Mouse (Mus musculus) thymus, postnatal 25 days (tissue): ENCODE results near the gene Gm9048.
"Not testable (repeated sequence)": the region's sequence is repeated elsewhere in the genome, so short reads cannot be mapped to it uniquely, and the experiment has no call there.

ENCODE experiments used
- DNase-seq: peaks from one replicate; pipeline ENCODE4 v3.0.0; 2022

Gene Gm9048

DNA sequence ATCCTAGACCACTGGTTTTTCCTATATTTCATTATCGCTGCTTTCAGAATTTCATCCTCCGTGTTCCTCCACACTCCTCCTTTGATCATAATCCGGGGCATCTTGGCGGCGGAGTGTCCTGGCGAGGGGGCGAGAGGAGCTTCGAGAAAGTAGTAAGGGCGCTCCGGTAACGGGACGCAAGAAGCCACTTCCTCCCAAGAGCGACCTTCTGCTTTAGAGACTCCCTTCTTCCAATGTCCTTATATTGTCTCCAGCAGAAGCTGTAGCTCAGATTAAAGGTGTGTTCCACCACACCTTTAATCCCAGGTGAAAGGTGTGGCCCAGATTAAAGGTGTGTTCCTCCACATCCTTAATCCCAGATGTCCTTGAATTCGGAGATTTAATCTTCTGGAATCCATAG, at the start of gene Gm9048:
TSS of gene Gm9048 (minus strand) at position 101 of the 400 bp plus-strand sequence.
- DNase-seq: not testable (repeated sequence)

- DNase-seq: peak; percentile 82
Measured at GRCm38 (mm10) chr10:118370443-118370842, 22.0 kb upstream of the Gm9048 start.

DNA sequence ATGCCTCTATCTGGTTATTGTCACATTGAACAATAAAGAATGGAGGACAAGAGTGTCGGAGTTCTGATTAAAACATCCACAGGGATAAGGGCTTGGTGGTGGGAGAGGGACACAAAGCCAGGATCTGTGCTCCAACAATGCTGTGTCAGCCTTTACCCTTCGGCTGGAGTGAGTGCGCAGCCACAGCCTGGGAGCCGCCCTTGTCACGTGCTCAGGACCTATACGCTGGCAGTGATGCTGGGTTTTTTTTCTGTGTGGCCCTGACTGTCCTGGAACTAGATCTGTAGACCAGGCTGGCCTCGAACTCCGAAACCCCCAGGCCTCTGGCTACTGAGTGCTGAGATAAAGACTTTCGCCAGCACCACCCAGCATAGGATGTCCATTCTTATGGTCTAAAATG, 21.0 kb upstream of the Gm9048 start:
- no peak for DNase-seq

- not testable (repeated sequence) for DNase-seq
Measured at GRCm38 (mm10) chr10:118354005-118354404, 5.5 kb upstream of the Gm9048 start, which contains the start of gene Gm9049. Gene Gm9049, minus strand, starts transcription at chr10:118354105.

DNA sequence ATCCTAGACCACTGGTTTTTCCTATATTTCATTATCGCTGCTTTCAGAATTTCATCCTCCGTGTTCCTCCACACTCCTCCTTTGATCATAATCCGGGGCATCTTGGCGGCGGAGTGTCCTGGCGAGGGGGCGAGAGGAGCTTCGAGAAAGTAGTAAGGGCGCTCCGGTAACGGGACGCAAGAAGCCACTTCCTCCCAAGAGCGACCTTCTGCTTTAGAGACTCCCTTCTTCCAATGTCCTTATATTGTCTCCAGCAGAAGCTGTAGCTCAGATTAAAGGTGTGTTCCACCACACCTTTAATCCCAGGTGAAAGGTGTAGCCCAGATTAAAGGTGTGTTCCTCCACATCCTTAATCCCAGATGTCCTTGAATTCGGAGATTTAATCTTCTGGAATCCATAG, 5.3 kb downstream of the Gm9048 start, which contains the start of gene Gm9046:
TSS of gene Gm9046 (minus strand) at position 101 of the 400 bp plus-strand sequence.
- not testable (repeated sequence) for DNase-seq

GRCm38 (mm10) chr10:118337731-118338130, 10.7 kb downstream of the Gm9048 start, which contains the start of gene Gm9045:
Gene Gm9045, minus strand, starts transcription at chr10:118337831.
- DNase-seq: not testable (repeated sequence)

DNA sequence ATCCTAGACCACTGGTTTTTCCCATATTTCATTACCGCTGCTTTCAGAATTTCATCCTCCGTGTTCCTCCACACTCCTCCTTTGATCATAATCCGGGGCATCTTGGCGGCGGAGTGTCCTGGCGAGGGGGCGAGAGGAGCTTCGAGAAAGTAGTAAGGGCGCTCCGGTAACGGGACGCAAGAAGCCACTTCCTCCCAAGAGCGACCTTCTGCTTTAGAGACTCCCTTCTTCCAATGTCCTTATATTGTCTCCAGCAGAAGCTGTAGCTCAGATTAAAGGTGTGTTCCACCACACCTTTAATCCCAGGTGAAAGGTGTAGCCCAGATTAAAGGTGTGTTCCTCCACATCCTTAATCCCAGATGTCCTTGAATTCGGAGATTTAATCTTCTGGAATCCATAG, 16.2 kb downstream of the Gm9048 start, which contains the start of gene Gm9044:
TSS of gene Gm9044 (minus strand) at position 101 of the 400 bp plus-strand sequence.
- not testable (repeated sequence) for DNase-seq

DNA sequence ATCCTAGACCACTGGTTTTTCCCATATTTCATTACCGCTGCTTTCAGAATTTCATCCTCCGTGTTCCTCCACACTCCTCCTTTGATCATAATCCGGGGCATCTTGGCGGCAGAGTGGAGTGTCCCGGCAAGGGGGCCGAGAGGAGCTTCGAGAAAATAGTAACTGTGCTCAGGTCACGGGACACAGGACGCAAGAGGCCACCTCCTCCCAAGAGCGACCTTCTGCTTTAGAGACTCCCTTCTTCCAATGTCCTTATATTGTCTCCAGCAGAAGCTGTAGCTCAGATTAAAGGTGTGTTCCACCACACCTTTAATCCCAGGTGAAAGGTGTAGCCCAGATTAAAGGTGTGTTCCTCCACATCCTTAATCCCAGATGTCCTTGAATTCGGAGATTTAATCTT, 21.6 kb downstream of the Gm9048 start, which contains the start of gene Gm9040:
TSS of gene Gm9040 (minus strand) at position 101 of the 400 bp plus-strand sequence.
- DNase-seq: not testable (repeated sequence)

DNA sequence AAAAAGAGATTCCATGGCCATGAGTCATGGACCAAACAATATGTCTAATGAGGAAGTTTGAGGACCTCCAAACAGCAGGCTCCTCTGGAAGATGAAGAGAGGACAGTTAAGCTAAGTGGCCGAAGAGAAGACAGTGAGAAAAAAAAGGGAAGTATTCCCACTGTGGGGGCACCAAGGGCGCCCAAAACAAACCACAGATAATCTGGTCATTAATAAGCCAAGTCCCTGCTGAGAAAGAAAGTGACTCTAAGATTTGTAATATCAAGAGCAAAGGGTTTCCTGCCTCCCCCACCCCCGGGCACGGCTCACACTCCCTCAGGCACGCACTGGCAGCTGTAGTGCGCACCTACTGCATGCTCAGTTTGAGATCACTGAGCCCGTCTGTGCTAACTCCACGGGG, 29.5 kb downstream of the Gm9048 start:
- no peak for DNase-seq

DNA sequence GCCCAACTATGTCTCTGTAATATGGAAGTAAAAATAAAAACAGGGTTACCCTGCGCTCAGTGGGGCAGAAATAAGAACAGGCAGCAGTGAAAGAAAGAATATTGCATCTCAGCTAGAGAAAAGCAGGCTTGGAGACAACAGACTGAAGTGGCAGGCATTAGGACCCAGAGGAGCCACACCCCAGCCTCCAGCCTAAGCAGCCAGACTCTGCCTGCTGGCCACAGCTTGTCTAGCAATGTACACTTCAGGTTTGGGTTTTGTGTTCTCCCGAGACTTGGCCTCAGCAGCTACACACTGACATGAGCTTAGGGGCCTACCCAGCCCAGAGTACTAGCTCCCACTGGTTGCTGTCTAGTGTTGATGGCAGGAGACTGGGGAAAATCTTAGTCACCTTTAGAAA, 46.3 kb downstream of the Gm9048 start:
- DNase-seq: not testable (repeated sequence)
